Mouse (Mus musculus) heart, adult 2 months (tissue): ENCODE data around the gene Rest. TPM values are rescaled to one million over a fixed set of nuclear protein-coding genes. Genes with fewer than 3 reads are reported as not detected.

Experiments used
- DNase-seq, 2 experiments: peaks; one replicate each; pipeline ENCODE4 v3.0.0; 2021
- H3K27ac ChIP-seq: fragments of 200-600 bp; 2 replicates; pipeline ENCODE4 v1.8.1; 2022
- H3K27me3 ChIP-seq: fragments of 200-500 bp; 2 replicates; pipeline ENCODE4 v1.6.1; 2012; ENCODE audit warnings: mild to moderate bottlenecking, low read length, inconsistent platforms, mixed read lengths; ENCODE audit not compliant: control insufficient read depth, insufficient read depth
- H3K36me3 ChIP-seq: fragments of 200-500 bp; 2 replicates; pipeline ENCODE4 v1.6.1; 2012; ENCODE audit warnings: low read length, inconsistent platforms; ENCODE audit not compliant: control insufficient read depth, insufficient read depth
- H3K4me1 ChIP-seq: fragments of 200-500 bp; 2 replicates; pipeline ENCODE4 v1.6.1; 2011; ENCODE audit warnings: low read length; ENCODE audit not compliant: control insufficient read depth, insufficient read depth
- H3K4me3 ChIP-seq: fragments of 200-600 bp; 2 replicates; pipeline ENCODE4 v1.8.1; 2022
- H3K79me2 ChIP-seq: fragments of 200-500 bp; replicated peaks from 2 replicates; pipeline ENCODE4 v1.6.1; 2012; ENCODE audit warnings: mild to moderate bottlenecking, inconsistent platforms, low read length, moderate library complexity, mixed read lengths; ENCODE audit not compliant: control insufficient read depth, insufficient read depth
- H3K9ac ChIP-seq: fragments of 200-500 bp; 2 replicates; pipeline ENCODE4 v1.6.1; 2012; ENCODE audit warnings: low read depth, mild to moderate bottlenecking, control low read depth, inconsistent platforms, low read length, mixed read lengths
- CTCF ChIP-seq: fragments of 200-600 bp; IDR thresholded peaks from 2 replicates; pipeline ENCODE4 v1.8.1; 2022; ENCODE audit warnings: antibody characterized with exemption, mild to moderate bottlenecking, moderate library complexity
- EP300 ChIP-seq: fragments of 200-500 bp; IDR thresholded peaks from 2 replicates; pipeline ENCODE4 v1.6.1; 2011; ENCODE audit warnings: low read depth, low read length, control low read depth; ENCODE audit not compliant: insufficient read depth
- POLR2A ChIP-seq: fragments of 200-500 bp; IDR thresholded peaks from 2 replicates; pipeline ENCODE4 v1.6.1; 2011; ENCODE audit warnings: mild to moderate bottlenecking, low read depth, low read length, control low read depth; ENCODE audit not compliant: insufficient read depth
- WGBS: fragments of 180-500 bp; shearing (Covaris S2); methylation state at CpG from one replicate; pipeline ENCODE4 v1.1.7; 2018; 5-methylcytosine and 5-hydroxymethylcytosine counted together
- intact Hi-C: fragments of 180-260 bp; cut with DNase I; formaldehyde crosslinking; loops from one replicate; pipeline ENCODE4 v1.15.1; 2025
- polyA plus RNA-seq: library from polyadenylated mRNA; depleted of rRNA; stranded (reverse); fragments of >200 nt; gene quantifications from 2 replicates; pipeline ENCODE4 v1.2.3, GENCODE M21; 2012
- total RNA-seq, 2 experiments: library from RNA; stranded (reverse); gene quantifications; 2 replicates each; pipeline ENCODE4 v1.2.3; 2021

The Rest gene
- total and polyA plus RNA-seq, 3 experiments: 3.7 to 13.2 (median 12.8) TPM

DNA sequence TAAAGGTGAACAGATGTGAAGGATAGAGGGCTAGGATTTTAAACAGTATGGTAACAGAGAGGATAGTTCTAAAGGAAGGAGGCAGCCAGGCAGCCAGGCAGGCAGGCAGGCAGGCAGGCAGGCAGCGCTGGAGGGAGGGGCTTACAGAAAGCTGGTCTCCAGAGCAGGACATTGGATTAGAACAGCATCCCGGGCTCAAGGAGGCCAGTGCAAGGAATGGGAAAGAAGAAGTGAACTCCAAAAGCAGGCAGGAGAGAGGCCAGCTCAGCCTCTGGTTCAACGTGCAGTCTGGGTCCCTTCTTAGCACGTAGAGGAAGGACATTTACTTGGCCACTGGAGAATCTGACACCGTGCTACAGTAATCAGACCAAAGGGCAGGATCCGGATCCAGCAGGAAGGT is 5.2 kb upstream of the Rest start:
- DNase-seq: no peak
- 60% methylated on average over 6 of the region's 6 CpGs for whole genome bisulfite sequencing
- no peak overlapping the region for H3K27ac ChIP-seq

DNA sequence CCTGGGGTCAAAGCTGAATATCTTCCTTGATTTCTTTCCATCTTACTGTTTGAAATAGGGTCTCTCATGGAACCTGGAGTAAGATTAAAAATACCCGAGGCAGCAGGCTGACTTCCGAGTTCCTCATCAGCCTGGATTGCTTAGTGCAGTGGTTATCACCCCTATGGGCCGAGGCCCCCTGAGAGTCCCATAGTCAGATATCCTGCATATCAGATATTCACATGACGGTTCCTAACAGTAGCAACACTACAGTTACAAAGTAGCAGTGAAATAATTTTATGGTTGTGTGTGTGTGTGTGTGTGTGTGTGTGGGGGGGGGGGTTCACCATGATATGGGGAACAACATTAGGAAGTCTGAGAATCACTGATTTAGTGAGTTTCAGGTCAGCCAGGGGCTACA is 4.2 kb upstream of the Rest start:
- Histone ChIP-seq H3K4me3 (no peak overlapping the region), H3K27ac (no peak overlapping the region), H3K36me3 (no peaks in the 10 kb centered on the region), H3K27me3 (no peaks in the 10 kb centered on the region; the same call in 1 of the 2 replicates), H3K9ac (no peak overlapping the region), H3K4me1 (no peaks in the 10 kb centered on the region), H3K79me2 (no peaks in the 10 kb centered on the region)
- no peak for DNase-seq
- intact Hi-C loops: no loop called here
- no peak for TF ChIP-seq CTCF
- no peak for TF ChIP-seq POLR2A
- 76% methylated on average over 4 of the region's 4 CpGs for WGBS

More for the DNA sequence above, 5.2 kb upstream of the Rest start:
- Histone ChIP-seq H3K36me3 (no peaks in the 10 kb centered on the region), H3K9ac (no peak overlapping the region), H3K4me1 (no peaks in the 10 kb centered on the region), H3K4me3 (no peak overlapping the region), H3K79me2 (no peaks in the 10 kb centered on the region), H3K27me3 (no peaks in the 10 kb centered on the region; the same call in 1 of the 2 replicates)
- intact Hi-C loops: no loop called here
- TF ChIP-seq EP300: no peak

DNA sequence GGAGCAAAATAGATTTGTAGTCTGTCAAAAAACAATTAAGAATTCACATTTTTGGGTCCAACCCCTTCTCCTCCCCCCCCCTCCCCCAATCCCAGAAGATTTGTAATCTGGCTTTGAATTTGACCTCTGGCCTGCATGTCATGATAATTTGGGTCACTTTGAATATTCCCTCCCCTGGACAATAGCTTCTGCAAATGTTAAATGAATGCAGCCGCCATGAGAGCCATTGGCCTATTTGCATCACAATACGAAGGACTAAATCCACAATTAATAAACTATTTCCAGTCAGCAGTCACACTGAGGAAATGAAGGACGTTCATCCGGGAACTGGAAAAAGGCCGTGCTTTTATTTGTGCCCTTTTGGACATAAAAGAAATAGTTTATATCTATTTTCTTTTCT is 3.2 kb upstream of the Rest start:
- Histone ChIP-seq H3K36me3 (no peaks in the 10 kb centered on the region), H3K27ac (no peak overlapping the region), H3K9ac (no peak overlapping the region), H3K4me1 (peaks cover 1% of the 10 kb centered on the region), H3K27me3 (no peaks in the 10 kb centered on the region; the same call in 1 of the 2 replicates), H3K4me3 (no peak overlapping the region), H3K79me2 (no peaks in the 10 kb centered on the region)
- DNase-seq: no peak
- 88% methylated on average over 5 of the region's 5 CpGs for WGBS
- TF ChIP-seq EP300 (no peak), POLR2A (no peak), CTCF (no peak)
- intact Hi-C loops: no loop called here

DNA sequence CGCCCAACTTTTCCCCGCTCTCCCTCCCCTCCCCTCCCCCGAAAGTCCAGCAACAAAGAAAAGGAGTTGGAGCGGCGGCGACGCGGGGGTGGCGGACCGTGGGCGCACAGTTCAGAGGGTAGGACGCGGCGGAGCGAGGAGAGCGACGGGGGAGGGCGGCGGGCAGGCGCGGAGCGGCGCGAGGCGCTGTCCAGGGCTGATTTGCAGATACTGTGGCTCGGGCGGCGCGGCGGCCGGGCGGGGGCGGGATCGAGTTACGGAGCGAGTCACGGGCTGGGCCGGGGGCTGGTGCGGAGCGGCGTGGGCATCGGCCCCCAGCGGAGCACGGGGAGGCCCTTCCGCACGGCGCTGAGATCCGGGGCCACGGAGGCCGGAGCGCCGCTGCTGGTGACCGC is 377 bp downstream of the Rest start:
- no peak for TF ChIP-seq CTCF
- TF ChIP-seq EP300: no peak
- no peak for TF ChIP-seq POLR2A
- intact Hi-C loops: loop anchor here (2.0 kb wide), 1 partner anchor 47 kb away; no protein-coding TSS in a partner anchor
- H3K27ac ChIP-seq: peak overlapping the region; percentile 83
- peaks cover 6% of the 10 kb centered on the region for H3K79me2 ChIP-seq
- peak overlapping the region; percentile 91 for H3K4me3 ChIP-seq
- peak in 1 of 2 experiments; percentile 82 for DNase-seq
- WGBS: 2% methylated on average over 46 of the region's 53 CpGs
- peaks cover 3% of the 10 kb centered on the region for H3K4me1 ChIP-seq
- no peaks in the 10 kb centered on the region for H3K27me3 ChIP-seq
- H3K9ac ChIP-seq: peak overlapping the region; percentile 79
- H3K36me3 ChIP-seq: no peaks in the 10 kb centered on the region

- WGBS: under 1% methylated on average over 85 of the region's 87 CpGs
- Histone ChIP-seq H3K4me1 (peaks cover 3% of the 10 kb centered on the region), H3K36me3 (no peaks in the 10 kb centered on the region), H3K27me3 (no peaks in the 10 kb centered on the region), H3K79me2 (peaks cover 6% of the 10 kb centered on the region), H3K9ac (peak overlapping the region; percentile 79), H3K4me3 (peak overlapping the region; percentile 91), H3K27ac (peak overlapping the region; percentile 83)
- intact Hi-C loops: no loop called here
- TF ChIP-seq POLR2A: no peak
- TF ChIP-seq CTCF: no peak
- no peak for TF ChIP-seq EP300
- DNase-seq: peak; percentile 77 to 79
These were observed 985 bp downstream of the Rest start for GRCm38 (mm10) chr5:77266066-77266885.

- intact Hi-C loops: no loop called here
- 4% methylated on average over 11 of the region's 11 CpGs for WGBS
- Histone ChIP-seq H3K79me2 (peaks cover 6% of the 10 kb centered on the region), H3K9ac (peak overlapping the region; percentile 79), H3K4me1 (peaks cover 3% of the 10 kb centered on the region), H3K27me3 (no peaks in the 10 kb centered on the region), H3K4me3 (peak overlapping the region; percentile 91), H3K36me3 (no peaks in the 10 kb centered on the region), H3K27ac (peak overlapping the region; percentile 83)
- DNase-seq: no peak
- TF ChIP-seq CTCF (no peak), EP300 (no peak), POLR2A (no peak)
These were observed 1.7 kb downstream of the Rest start for GRCm38 (mm10) chr5:77266886-77267401.
